Mouse (Mus musculus): ENCODE results near the gene Adora1. TPM values are rescaled to one million over a fixed set of nuclear protein-coding genes. Genes with fewer than 3 reads are reported as not detected.
A peak's percentile ranks its signal among the peaks of the same experiment; 100 is the strongest.

Adora1 gene
- total RNA-seq, 2 experiments from 2014 or later, result 18.4 to 19.8 TPM

DNA sequence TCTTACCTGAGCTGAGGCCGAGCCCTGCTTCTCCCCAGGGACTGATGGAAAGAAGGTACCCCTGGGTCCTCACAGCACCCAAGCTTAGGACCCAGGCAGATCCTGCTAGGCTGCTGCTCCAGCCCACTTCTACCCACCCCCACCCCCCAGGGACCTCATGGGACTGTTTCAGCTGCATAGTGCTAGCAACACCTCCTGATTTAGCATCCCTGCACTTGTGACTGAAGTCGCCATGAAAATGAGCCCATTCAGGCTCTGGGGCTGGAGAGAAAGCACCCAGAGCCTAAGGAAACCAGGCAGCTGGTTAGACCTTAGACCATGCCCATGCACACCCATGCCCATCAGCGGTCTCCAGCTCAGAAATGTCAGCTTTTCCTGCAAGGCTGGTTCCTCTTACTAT is 17.3 kb downstream of the Adora1 start:
- DNase-seq, result no peak
- intact Hi-C loops (cut with DNase I), result no loop called here

- intact Hi-C loops (cut with DNase I), result no loop called here
- no peak for DNase-seq
These were observed 18.2 kb downstream of the Adora1 start for GRCm38 (mm10) chr1:134217028-134217481.

DNA sequence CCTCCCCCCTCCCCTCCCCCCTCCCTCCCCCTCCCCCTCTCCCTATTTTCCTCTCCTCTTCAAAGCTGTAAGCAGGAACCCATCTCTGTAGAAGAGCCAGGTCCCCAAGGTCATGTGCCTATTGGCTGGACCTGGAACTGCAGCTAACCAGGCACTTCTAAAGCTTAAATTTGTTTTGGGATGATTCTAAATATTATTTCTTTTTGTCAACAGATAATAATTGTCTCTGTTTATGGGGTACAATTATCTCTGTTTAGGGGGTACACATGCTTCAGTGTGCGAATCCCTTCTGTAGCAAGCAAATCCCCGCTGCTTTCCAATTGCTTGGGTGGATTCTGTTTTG is 18.6 kb downstream of the Adora1 start:
- intact Hi-C loops (cut with DNase I), result no loop called here
- no peak for DNase-seq

- no peak for DNase-seq
- intact Hi-C loops (cut with DNase I), result no loop called here
These were observed 19.2 kb downstream of the Adora1 start for GRCm38 (mm10) chr1:134215751-134216628.

- intact Hi-C loops (cut with DNase I), result no loop called here
- no peak for DNase-seq
These were observed 20.2 kb downstream of the Adora1 start for GRCm38 (mm10) chr1:134215059-134215458.

DNA sequence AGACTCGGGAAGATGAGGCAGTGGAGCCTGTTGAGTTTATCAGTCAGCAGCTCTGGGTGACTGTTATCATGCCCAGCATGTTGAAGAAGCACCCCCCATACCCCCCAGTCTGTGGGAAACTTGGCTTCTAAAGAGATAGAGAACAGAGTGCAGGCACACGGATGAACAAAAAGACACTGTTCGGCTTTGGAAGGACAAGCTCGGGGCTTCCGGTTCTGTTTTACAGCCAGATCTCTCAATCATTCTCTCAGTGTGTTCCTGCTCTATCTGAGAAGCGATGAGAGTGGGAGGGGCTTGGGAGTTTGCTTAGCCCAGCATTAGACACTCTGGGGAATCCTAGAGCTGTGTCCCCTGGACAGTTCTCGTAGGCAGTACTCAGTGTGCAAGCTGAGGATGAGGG is 21.8 kb downstream of the Adora1 start:
- DNase-seq, result no peak
- intact Hi-C loops (cut with DNase I), result no loop called here

- DNase-seq, result no peak
- intact Hi-C loops (cut with DNase I), result no loop called here
These were observed 22.9 kb downstream of the Adora1 start for GRCm38 (mm10) chr1:134212351-134212750.

DNA sequence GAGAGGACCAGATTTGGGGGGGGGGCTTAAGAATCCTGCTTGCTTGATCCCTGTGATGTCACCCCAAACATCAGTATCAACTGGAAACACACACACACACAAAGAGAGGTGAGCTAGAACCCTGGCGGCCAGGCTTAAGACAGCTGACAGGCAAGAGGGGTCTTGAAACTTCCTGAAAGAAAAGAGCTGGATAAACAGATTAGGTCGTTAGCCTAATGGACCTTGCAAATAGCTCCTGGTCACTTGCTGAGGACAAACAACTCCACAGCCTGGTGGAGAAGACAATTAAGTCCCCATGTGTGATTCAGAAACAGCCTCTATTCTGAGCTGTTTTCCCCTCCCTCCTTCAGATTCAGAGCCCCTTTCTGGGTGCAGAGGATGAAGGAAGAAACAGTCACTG is 23.6 kb downstream of the Adora1 start:
- DNase-seq, result no peak
- intact Hi-C loops (cut with DNase I), result no loop called here

GRCm38 (mm10) chr1:134211043-134211442 is 24.2 kb downstream of the Adora1 start:
- no peak for DNase-seq
- intact Hi-C loops (cut with DNase I), result no loop called here

- intact Hi-C loops (cut with DNase I), result no loop called here
- no peak for DNase-seq
These were observed 25.0 kb downstream of the Adora1 start for GRCm38 (mm10) chr1:134210179-134210755.

GRCm38 (mm10) chr1:134206085-134206484 is 29.1 kb downstream of the Adora1 start:
- intact Hi-C loops (cut with DNase I), result no loop called here
- no peak for DNase-seq

GRCm38 (mm10) chr1:134205296-134206018 is 29.8 kb downstream of the Adora1 start:
- DNase-seq, result peak; percentile 32 to 37

DNA sequence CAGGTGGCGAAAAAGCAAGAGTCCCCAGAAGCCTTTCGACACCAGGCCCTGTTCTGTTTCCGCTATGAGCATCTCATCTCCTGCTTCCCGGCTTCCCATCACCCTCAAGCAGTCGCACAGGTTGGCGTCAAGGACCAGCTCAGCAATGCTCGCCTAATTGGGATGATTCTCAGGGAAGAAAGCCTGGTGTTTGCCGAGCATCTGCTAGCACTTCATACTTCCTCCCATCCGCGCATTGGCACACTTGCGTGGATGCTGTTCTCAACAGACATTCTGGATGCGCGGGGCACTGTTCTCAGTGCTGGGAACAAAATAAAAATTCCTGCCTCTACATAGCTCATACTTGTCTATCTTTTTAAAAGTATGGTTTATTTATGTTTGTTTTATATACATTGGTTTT is 31.0 kb downstream of the Adora1 start:
- intact Hi-C loops (cut with DNase I), result no loop called here
- DNase-seq, result no peak

More at GRCm38 (mm10) chr1:134205296-134206018, 29.8 kb downstream of the Adora1 start:
- intact Hi-C loops (cut with DNase I), result no loop called here

DNA sequence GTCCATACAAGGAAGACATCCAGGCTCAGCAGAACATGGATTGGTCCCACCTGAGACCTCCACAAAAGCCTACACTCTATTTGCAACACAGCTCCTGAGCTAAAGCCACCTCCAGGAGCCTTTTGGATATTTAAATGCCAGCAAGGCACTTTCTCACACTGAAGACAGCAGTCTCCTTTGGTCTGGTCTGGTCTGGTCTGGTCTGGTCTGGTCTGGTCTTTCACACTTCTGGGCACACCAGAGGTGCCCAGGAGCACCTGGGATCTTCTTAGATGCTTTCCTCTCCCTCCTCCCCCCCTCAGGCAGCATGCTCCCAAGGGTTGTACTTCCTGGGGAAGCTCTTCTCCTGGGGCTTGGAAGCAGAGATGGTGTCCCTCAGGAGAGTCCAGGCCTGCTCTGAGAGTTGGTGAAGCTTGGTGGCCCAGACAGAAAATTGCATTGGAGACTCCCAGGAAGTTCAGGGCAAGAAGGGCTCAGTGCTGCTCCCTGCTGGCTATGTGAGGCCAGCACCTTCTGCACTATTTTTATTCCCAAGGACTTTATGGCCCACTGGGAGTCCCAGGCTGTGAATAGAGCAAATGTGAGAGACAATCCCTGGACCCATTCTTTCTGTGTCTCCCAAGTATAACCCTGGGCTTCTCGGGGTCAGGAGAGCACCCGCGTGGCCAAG is 33.3 kb downstream of the Adora1 start:
- intact Hi-C loops (cut with DNase I), result no loop called here
- DNase-seq, result peak; percentile 66 to 68

- no peak for DNase-seq
- intact Hi-C loops (cut with DNase I), result no loop called here
These were observed 34.1 kb downstream of the Adora1 start for GRCm38 (mm10) chr1:134200998-134201686.

DNA sequence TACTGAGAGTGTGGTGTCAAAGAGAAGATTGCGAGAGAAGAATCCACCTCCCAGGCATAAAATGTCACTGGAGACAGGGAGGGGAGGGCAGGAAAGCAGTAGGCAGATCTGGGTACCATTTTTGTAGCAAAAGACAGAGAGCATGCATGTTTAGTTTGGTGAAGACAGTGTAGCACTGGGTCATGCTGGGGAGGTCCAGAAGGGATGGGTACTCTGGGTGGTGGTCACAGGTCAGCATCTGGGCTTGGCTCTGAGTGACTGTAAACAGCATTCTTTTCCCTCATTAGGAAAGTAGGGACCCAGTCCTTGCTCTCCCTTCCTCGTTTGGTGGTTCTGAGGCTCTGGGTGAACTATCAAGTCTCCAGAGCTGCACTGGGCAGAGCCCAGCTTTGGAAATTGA is 34.8 kb downstream of the Adora1 start:
- DNase-seq, result no peak
- intact Hi-C loops (cut with DNase I), result no loop called here

GRCm38 (mm10) chr1:134198197-134198995 is 36.8 kb downstream of the Adora1 start:
- DNase-seq, result no peak
- intact Hi-C loops (cut with DNase I), result no loop called here

DNA sequence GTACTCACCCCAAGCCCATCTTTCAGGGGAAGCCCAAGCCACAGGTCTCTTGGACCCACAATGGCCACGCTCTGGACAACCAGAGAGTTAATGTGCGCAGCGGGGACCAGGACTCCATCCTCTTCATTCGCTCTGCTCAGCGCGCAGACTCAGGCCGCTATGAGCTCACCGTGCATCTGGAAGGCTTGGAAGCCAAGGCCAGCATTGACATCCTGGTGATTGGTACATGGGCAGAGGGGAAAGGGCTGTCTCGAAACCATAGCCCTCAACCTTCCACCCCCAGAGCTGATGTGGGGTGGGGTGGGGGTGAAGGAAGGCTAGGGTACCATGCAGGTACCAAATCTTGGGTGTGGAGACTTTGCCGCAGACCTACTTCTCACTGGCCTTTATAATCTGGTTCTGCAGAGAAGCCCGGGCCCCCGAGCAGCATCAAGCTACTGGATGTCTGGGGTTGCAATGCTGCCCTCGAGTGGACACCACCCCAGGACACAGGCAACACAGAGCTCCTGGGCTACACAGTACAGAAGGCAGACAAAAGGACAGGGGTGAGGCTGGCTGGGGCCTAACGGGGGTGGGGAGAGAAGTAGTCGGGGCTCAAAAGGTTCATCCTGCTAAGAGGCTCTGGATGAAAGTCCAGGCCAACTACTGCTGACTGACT is 37.8 kb downstream of the Adora1 start:
- no peak for DNase-seq
- intact Hi-C loops (cut with DNase I), result loop anchor here (2.0 kb wide), 2 partner anchors 47 to 135 kb away; partner anchors contain the start of gene Ppfia4

GRCm38 (mm10) chr1:134196386-134196785 is 38.8 kb downstream of the Adora1 start:
- DNase-seq, result peak; percentile 78 to 79
- intact Hi-C loops (cut with DNase I), result loop anchor here (1.0 to 2.0 kb wide), 3 partner anchors 46 to 136 kb away; partner anchors contain the start of gene Ppfia4

All from heart, postnatal 36 days (tissue).